Mouse (Mus musculus): ENCODE data around the gene Tipin.
"Not testable (repeated sequence)": the region's sequence is repeated elsewhere in the genome, so short reads cannot be mapped to it uniquely, and the experiment has no call there.

The Tipin gene

DNA sequence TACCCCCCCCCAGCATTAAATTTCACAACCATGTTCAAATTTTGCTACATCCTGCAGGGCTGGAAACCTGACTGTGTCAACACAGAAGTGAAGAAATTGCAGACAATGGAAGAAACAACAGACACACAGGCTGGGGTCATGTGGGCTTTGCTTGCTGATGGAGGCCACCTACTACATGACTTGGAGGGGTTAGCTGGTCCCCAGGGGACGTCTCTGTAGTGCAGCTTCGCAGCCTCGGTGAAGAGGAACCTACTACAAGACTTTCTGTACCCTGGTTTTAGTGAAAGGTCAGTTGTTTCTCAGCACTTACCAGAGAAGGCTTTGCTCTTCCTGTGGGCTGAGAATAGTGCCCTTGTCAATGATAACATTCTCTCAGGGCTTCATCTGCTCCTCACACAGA is 10.1 kb upstream of the Tipin start:
- no peak for DNase-seq (ENCODE audit: low spot score in 2 of 2)

DNA sequence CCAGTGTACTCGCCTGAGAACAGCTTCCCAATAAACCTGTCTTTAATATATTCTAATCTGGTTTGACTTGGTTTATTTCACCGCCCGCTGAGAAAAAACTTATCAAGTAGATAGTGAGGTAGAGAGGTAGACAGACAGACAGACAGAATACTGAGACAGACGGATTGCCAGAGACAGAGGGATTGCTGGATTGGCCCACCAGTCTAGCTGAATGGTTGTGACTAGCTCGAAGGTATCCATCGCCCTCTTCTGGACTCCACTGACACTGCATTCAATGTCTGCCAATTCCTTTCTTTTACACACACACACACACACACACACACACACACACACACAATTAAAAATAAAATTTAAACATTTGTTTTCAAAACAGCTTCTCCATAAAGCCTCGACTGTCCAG is 8.8 kb upstream of the Tipin start:
- DNase-seq (ENCODE audit: low spot score in 2 of 2): peak in 1 of 2 experiments; percentile 53

DNA sequence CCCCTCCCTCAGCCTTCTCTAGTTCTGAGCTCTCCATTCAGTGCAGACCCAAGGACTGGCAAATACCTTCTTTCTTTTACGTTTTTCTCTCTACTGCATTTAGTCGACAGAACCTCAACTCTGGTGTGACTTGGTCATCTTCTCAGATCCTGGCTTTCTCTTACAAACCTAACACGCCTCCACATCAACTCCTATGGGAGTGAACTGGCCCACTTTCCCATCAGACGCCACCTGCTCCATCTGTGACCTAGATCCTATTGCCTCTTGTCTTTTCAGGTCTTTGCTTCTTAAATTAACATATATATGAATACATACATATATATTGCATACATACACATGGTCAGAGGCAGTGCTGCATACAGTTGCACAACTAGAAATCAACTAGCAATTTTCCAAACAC is 7.6 kb upstream of the Tipin start:
- no peak for DNase-seq (ENCODE audit: low spot score in 2 of 2)

DNA sequence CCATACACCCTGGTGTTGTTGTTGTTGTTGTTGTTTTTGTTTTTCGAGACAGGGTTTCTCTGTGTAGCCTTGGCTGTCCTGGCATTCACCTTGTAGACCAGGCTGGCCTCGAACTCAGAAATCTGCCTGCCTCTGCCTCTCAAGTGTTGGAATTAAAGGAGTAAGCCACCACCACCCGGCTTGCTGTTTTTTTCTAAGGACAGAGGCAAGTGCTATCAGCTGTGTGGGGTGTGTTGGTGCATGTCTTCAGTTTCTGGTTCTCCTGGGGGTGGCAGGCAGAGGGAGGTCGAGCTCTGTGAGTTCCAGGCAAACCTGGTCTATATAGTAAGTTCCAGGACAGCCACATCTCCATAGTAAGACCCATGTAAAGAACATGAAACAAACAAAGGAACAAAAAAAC is 7.1 kb upstream of the Tipin start:
- DNase-seq (ENCODE audit: low spot score in 2 of 2): no peak

DNA sequence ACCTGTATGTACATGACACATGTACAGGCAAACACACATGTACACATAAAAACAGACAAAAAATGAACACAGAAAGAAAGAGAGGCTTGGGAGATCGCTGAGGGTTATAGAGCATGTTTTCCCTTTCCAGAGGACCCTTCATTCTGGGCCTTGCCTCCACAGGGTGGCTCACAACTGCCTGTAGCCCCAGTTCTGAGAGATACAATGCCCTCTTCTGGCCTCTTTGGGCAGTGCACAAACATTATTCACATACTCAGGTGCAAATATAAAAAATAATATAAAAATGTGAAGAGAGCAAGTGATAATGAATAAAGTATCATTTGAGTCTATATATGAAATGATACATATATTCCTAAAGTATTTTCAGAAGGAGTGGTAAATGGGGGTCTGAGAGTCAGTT is 6.5 kb upstream of the Tipin start:
- no peak for DNase-seq (ENCODE audit: low spot score in 2 of 2)

DNA sequence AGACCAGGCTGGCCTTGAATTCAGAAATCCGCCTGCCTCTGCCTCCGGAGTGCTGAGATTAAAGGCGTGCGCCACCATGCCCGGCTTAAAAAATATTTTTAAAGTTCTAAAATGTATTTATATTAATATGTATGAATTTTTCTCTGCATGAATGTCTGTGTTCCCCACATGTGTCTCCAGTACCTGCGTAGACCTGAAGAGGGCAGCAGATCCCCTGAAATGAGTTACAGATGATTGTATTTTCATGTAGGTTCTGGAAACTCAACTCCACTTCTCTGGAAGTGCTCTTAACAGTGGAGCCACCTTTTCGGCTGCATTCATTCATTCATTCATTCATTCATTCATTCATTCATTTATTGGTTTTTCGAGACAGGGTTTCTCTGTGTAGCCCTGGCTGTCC is 3.7 kb upstream of the Tipin start:
- peak; percentile 34 to 63 for DNase-seq (ENCODE audit: low spot score in 2 of 2)

DNA sequence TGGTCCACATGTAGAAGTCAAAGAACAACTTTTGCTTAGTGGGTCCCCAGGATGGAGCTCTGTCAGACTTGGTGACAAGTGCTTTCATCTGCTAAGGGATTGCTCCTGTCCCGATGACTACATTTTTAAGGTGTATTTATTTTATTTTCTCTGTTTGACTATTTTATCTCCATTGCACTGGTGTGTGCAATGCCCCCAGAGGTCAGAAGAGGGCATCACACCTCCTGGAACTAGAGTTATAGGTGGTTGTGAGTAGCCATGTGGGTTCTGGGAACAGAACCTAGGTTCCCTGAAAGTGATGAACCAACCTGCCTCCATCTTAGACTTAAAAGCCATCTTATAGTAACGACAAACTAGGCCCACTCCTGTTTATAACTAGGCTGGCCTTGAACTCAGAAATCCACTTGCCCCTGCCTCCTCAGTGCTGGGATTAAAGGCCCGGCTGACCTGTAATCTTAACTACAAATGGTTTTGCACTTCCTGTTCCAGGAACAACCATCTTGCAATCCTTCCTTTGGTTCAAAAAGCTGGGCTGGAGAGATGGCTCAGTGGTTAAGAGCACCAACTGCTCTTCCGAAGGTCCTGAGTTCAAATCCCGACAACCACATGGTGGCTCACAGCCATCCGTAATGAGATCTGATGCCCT is 2.6 kb upstream of the Tipin start:
- DNase-seq (ENCODE audit: low spot score in 2 of 2): no peak

DNA sequence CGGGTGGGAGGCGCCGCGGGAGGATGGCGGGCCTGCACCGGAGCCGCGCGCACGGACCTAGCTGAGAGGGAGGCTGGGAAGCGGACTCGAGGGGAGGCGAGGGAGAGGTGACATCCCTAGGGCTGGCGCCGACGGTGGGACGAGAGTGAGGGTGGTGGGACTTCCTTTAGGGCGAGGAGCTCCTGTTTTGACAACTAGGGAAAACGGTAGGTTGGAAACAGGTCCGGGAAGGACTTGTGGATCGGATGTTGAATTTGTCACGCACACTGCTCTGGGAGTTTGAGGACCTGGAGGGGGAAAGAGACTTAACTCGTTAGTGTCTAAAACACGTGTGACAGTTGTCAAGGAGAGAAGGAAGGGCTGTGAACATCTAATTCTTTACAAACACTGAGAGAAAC is 399 bp downstream of the Tipin start:
- DNase-seq (ENCODE audit: low spot score in 2 of 2): no peak

DNA sequence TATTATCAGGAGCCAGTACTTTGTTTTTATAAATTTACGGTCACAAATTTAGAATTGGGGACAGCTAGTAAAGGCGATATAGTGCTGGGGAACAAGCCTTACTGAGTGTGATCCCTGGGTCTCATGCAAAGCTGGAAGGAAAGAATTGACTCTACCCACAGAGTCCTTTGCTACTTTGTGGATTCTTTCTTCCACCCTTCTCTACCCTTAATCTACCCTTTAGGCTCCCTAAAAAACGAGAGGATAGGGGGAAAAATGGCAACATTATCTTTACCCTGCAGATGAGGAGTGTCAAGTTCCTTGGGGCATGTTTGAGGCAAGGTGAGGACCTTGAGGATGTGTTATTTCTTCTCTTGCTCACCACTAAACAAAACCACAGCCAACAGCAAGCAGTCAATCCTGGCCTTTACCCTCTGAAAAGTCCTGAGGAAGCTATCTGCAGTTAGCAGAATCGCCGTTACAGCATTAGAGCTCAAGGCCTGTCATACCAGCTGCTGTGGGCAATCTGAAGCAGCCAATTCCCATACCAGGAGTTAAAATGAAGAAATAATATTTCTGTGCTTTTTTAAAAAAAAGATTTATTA is 1.1 kb downstream of the Tipin start:
- no peak for DNase-seq (ENCODE audit: low spot score in 2 of 2)

DNA sequence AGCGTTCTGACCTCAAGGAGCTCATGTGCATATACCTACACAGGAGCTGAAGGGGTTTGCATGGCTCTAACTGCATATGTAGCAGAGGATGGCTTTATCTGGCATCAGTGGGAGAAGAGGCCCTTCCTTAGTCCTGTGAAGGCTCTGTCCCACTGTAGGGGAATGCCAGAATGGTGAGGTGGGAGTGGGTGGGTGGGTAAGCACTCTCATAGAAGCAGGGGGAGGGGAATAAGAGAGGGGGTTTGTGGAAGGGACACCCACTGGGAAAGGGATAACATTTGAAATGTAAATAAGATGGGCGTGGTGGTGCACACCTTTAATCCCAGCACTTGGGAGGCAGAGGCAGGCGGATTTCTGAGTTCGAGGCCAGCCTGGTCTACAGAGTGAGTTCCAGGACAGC is 21.7 kb downstream of the Tipin start:
- not testable (repeated sequence) for DNase-seq (ENCODE audit: low spot score in 2 of 2)

DNA sequence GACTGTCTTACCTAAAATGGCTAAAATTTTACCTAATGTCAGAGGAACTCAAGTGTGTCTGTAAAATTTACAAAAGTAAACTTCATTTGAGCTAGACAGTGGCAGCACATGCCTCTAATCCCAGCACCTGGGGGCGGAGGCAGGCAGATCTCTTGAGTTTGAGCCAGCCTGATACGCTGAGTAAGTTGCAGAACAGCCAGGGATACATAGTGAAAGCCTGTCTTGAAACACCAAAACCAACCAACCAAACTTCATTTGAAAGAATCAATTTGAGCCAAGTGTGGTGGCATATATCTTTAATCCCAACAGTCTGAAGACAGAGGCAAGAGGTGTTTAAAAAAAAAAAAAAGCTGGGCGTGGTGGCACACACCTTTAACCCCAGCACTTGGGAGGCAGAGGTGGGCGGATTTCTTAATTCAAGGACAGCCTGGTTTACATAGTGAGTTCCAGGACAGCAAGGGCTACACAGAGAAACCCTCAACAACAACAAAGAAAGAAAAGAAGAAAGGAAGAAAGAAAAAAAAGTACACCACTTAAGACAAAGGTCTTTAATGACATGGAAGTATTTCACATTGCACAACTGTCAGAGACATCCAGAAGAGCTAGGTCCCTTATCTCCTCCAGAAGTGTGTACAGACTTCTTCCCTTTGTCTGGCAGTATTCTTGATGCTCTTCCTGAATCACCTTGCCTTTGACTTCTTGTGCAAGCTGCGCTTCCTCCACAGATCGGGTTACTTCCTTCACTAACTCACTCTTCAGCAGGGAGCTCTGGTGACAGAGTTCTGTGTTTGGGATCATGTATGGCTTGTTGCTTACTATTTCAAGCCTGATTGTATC is 25.3 kb downstream of the Tipin start:
- DNase-seq (ENCODE audit: low spot score in 2 of 2): no peak

DNA sequence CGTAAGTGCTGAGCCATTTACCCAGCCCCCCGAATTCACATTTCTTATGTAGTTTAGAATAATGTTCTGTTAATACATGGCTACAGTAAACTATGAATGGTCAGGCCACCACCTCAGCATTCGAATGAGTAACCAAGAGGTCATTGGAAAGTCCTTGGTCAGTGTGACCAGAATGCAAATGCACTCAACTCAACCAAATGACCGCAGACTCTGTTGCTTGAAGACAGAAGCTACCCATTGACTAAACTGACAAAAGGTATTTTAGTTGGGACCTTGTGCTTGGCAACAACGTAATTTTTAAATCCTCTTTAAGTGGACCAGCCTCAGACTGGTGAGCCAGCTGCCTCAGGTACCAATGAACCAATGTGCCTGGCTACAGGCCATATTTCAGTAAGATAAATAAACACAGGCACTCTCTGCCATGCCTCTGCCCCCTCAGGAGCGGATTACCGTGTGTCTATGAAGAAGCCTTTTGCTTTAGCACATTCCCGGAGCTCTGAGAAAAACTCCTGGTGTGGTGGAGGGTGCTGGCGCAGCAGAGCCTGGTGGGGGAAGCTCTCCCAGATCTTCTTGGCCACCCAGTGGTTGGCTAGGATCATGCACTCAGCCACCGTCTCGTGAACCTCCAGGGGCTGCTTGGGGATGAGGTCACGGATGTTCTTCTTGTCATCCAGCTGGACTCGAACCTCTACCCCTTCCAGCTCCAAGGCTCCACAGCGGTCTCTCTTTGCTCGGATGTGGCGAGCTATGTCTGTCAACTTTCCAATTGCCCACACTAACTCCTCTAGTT is 29.8 kb downstream of the Tipin start:
- DNase-seq (ENCODE audit: low spot score in 2 of 2): no peak

DNA sequence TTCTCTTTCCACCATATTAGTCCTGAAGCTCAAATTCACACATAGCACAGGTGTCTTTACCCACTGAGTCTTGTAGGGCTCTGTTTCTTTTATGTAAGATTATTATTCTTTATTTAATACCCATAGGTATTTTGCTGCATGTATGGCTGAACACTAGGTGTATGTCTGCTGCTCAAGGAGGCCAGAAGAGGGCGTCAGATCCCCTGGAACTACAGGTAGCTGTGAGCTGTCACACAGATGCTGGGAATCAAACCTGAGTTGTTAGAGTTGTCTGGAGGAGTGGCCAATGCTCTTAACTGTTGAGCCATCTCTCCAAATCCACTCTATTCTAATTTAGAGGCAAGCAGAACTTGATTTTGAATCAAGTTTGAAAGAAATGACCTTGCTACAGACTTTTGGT is 30.7 kb downstream of the Tipin start:
- no peak for DNase-seq (ENCODE audit: low spot score in 2 of 2)

DNA sequence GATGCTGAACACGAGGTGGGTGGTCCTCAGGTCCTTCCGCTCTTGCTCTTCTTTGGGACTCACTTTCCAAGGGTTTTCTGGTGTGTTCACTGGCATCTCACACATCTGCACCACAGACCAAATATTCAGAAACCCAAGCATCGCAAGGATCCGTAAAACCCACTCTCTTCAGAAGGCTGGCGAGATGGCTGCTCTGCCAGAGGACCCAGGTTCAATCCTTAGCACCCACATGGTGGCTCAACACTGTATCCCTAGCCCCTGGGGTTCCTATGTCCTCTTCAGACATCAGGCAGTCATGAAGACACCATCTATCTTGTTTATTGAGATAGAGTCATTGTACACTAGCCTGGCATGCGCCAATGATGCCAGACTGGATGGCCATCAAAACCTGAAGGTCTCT is 33.3 kb downstream of the Tipin start:
- no peak for DNase-seq (ENCODE audit: low spot score in 2 of 2)

DNA sequence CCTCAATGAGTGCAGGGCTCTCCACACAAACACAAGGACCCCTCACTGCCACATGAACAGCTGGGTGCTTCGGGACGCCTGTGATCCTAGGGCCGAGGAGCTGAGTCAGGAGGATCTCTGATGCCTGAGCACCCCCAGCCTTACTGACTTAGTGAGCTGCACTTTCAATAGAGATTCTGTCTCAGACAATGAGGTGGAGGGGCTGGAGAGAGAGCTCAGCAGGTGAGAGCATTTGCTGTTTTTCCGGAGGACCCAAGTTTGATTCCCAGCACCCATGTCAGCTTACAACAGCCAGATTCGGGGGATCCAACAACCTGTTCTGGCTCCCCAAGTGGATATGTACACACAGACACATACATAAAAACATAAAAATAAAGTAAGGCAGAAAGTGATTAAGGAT is 35.6 kb downstream of the Tipin start:
- no peak for DNase-seq (ENCODE audit: low spot score in 2 of 2)

DNA sequence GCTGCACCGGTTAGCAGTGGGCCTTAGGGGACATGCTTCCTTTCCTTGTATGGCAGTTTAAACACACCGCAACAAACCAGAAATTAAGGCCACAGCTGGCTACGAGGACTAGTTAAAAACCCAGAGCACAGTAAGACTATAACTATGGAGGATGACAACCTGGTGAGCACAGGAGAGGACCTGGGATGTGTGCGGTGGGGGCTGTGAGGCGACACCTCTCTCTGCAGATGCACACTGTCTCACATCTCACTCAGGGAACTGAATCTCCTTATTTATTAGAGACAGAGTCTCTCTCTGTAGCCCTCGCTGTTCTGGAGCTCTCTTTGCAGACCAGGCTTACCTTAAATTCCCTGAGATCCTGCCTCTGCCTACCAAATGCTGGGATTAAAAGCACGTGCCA is 42.6 kb downstream of the Tipin start:
- no peak for DNase-seq (ENCODE audit: low spot score in 2 of 2)

DNA sequence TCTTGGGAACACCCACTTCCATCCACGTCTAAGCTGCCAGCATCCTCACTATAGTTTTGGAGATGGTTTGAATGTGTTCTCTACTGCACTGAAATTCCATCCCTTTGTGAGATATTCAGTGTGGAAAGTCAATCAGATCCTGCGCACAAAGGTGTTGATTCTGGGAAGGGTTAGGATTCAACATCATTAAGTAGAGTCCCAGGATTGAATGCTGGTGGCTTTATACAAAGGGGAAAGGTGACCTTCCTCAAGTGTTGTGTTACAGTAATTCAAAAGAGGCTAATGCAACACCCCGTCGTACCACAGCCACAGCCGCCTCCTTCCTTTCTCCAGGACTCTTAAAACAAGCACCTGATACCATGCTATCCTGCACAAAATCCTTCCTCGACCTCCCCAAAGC is 54.4 kb downstream of the Tipin start:
- DNase-seq (ENCODE audit: low spot score in 2 of 2): no peak

DNA sequence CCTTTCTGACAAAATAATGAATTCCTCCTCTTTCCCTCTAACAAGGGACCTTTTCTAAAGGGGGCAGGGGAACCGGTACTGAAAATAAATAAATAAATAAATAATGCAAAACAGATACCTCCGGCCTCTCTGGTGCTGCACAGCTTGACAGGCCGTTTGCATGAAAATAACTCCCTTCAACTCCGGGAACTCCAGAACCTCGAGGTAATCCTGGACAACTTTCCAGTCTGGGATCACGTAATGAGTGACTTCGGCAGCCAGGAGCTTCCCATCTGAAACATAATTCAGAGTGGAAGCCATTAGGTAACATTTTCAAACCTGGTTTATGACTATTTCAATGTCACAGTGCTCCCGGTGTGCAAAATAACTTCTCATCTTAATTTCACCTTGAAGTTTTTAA is 58.0 kb downstream of the Tipin start:
- DNase-seq (ENCODE audit: low spot score in 2 of 2): no peak

DNA sequence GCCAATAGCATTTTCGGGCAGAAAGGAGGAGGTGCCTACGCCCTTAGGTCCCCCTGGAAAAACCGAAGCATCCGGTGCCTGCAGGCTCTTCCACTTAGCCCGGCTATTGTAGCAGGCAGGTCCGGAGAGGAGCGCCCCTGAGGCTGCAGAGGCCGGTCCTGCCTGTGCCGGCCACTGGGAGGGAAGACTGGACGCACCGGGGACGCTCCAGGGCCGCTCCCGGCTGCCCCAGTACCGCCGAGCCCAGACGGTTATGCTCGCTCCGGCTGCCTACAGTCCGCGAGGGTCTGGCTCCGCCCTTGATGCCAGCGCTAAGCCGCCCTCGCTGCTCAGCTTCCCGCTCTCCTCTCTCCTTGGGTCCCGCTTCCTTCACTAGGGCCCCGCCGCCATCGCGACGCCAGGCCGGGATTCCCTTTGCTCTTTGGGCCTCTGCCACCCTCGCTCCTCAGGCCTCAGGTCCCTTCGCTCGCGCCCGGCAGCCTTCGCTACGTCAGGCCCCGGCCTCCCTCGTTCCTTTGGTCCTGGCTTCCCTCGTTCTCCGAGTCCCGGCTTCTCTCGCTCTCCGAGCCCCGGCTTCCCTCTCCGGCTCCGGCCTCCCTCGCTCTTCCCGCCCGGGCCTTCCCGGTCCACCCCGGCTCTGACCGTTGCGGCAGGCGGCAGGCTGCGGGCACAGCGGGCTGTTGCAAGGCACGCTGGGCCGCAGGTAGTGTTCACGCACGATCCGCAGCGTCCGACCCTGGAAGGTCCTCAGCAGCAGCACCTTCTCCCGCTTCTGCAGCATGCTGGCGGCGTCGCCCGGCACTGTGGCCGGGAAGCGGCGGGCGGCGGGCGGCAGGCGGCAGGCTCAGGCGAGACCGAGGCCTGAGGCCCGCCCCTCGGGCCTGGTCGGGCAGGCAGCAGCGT is 59.2 kb downstream of the Tipin start:
- DNase-seq (ENCODE audit: low spot score in 2 of 2): peak; percentile 28 to 70

DNA sequence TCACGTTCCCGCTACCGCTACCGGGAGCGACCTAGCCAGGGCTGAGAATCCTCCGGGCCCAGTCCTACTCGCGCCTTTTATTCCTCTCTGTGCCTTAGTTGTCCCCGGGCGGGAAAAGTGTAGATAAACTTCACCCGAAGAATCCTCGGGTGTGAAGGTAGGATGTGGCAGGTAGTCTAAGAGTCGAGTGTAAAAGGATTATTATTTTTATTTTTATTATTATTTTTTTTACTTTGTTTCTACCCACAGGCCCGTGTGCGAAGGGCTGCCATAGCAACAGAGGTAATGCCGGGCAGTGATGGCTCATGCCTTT is 59.8 kb downstream of the Tipin start, which contains the start of gene Dis3l:
Dis3l (minus strand) TSS at position 35 of the 313 bp plus-strand sequence.
- peak in 1 of 2 experiments; percentile 30 for DNase-seq (ENCODE audit: low spot score in 2 of 2)

DNA sequence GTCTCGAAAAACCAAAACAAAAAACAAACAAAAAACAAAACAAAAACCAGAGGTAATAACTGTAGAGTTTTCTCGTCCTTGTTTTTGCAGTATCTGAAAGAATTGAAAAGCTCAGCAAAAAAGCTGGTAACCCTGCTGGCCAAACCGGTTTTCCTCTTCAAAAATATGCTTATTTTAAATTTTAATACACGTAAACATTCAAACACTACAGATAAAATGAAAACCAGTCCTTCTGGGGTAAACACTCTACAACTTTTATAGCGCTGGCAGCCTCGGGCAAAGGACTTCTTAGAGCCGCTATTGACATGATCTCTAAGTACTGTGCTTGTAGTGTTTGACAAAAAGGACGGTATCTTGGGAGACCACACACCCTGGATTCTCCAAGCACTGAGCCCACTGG is 60.3 kb downstream of the Tipin start:
- DNase-seq (ENCODE audit: low spot score in 2 of 2): no peak

Data from frontal cortex, postnatal 10 days (tissue).